Mouse (Mus musculus) G1E-ER4 (cell line): ENCODE measurements around the gene Gjd3. TPM values are rescaled to one million over a fixed set of nuclear protein-coding genes. Genes with fewer than 3 reads are reported as not detected.

Experiments
- GATA1 ChIP-seq: IDR thresholded peaks from one replicate; pipeline ENCODE4 v1.8.0; 2012; ENCODE audit warnings: low read length, inconsistent platforms
- polyA plus RNA-seq: library from polyadenylated mRNA; stranded (reverse); fragments of >175 nt; gene quantifications from 2 replicates; pipeline ENCODE4 v1.2.3, GENCODE M21; 2012

Gjd3 gene
- polyA plus RNA-seq, 1 experiment: not detected

- TF ChIP-seq GATA1: no peak
Measured at GRCm38 (mm10) chr11:98945605-98945977, 37.2 kb downstream of the Gjd3 start.

GRCm38 (mm10) chr11:98944897-98945604 is 37.8 kb downstream of the Gjd3 start:
- no peak for TF ChIP-seq GATA1

- TF ChIP-seq GATA1: no peak
Measured at GRCm38 (mm10) chr11:98943741-98944461, 38.9 kb downstream of the Gjd3 start.

- no peak for TF ChIP-seq GATA1
Measured at GRCm38 (mm10) chr11:98942923-98943641, 39.7 kb downstream of the Gjd3 start.

GRCm38 (mm10) chr11:98942555-98942922 is 40.3 kb downstream of the Gjd3 start:
- TF ChIP-seq GATA1: no peak

- TF ChIP-seq GATA1: no peak
Measured at GRCm38 (mm10) chr11:98941826-98942550, 40.8 kb downstream of the Gjd3 start.

GRCm38 (mm10) chr11:98941341-98941825 is 41.4 kb downstream of the Gjd3 start:
- no peak for TF ChIP-seq GATA1

- TF ChIP-seq GATA1: no peak
Measured at GRCm38 (mm10) chr11:98940776-98941175, 42.0 kb downstream of the Gjd3 start.

GRCm38 (mm10) chr11:98939953-98940641 is 42.7 kb downstream of the Gjd3 start:
- no peak for TF ChIP-seq GATA1

GRCm38 (mm10) chr11:98939084-98939952 is 43.5 kb downstream of the Gjd3 start:
- TF ChIP-seq GATA1: no peak

- no peak for TF ChIP-seq GATA1
Measured at GRCm38 (mm10) chr11:98938701-98939083, 44.1 kb downstream of the Gjd3 start.

GRCm38 (mm10) chr11:98937914-98938694 is 44.7 kb downstream of the Gjd3 start:
- no peak for TF ChIP-seq GATA1

- no peak for TF ChIP-seq GATA1
Measured at GRCm38 (mm10) chr11:98937410-98937913, 45.4 kb downstream of the Gjd3 start.
